Mouse (Mus musculus): ENCODE measurements around the gene Erlin1.

- no peak for TF ChIP-seq TAL1 (IDR thresholded peaks at IDR 0.05; ENCODE audit: low read length)
- no peak for TF ChIP-seq GATA1 (IDR thresholded peaks at IDR 0.05; ENCODE audit: low read length)
Measured at GRCm38 (mm10) chr19:44045847-44046246, 23.7 kb downstream of the Erlin1 start.

All from erythroblast, embryonic 14.5 days (primary cell).